Mouse (Mus musculus) mouse trophoblast stem cell (cell line): ENCODE measurements around the gene Klra4.
"Not testable (repeated sequence)": the region's sequence is repeated elsewhere in the genome, so short reads cannot be mapped to it uniquely, and the experiment has no call there.

Source experiments
- in situ Hi-C, 2 experiments: fragments of 300-500 bp; cut with MseI, MboI; formaldehyde crosslinking; loops; 2 replicates in 1 of 2; 3 replicates in 1 of 2; pipeline ENCODE4 v1.15.1; 2025

Klra4 gene

DNA sequence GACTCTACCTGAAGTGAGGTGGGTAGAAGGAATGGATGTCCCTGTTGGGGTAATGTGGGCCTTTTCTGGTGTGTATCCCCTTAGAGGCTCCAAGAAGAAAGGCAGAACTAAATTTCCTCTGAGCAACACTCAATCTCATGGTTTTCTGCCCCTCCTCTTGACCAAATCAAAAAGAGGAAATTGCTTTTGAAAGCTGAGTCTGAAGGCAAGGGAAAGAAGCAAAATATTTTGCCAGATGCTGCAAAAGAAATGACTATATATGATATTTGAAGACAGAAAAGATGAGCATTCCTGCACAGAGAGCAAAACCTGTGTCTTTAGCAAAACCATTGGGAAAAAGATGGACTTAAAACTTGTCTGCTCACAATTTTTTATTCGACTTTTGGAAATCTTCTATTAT lies at the start of gene Klra4:
Gene Klra4, minus strand, starts transcription at position 101 of the 400 bp plus-strand sequence.
- in situ Hi-C loops: not testable (repeated sequence)

DNA sequence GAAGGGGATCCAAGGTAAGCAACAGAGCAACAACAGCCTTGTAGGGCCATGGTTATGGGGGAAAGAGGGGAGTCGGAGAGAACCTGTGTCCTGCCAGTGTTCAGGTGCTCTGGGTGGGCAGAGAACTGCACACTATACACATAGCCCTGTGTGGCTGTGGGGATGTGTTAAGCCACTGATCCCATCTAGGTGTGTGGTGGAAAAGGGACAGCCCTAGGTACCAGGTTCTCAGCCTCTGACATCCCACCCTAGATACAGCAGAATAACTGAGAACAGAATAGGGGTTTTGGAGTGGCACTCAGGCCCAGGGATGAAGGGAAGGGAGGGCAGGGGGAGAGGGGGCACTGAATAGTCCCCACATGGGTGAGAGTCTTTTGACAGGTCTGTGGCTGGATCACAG lies 43.4 kb upstream of the Klra4 start:
- in situ Hi-C loops: no loop called here

DNA sequence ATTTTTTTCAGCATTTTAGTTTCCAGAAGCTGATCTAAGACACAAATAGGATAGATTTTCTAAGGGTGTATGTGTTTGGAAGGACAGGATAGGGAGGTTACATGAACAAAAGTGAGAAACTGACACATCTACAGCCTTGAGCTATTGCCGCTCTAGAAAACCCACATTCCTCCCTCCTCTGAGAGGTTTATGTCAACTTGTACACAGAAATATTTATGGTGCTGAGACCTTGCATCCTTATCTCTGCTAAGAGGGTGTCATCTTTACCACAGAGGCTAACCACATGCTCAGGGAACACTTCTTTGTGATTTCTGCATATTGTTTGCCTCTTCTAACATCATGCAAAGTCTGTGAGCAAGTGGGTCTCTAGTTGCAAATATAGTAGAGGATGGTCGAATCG lies 35.7 kb upstream of the Klra4 start:
- in situ Hi-C loops: not testable (repeated sequence)

DNA sequence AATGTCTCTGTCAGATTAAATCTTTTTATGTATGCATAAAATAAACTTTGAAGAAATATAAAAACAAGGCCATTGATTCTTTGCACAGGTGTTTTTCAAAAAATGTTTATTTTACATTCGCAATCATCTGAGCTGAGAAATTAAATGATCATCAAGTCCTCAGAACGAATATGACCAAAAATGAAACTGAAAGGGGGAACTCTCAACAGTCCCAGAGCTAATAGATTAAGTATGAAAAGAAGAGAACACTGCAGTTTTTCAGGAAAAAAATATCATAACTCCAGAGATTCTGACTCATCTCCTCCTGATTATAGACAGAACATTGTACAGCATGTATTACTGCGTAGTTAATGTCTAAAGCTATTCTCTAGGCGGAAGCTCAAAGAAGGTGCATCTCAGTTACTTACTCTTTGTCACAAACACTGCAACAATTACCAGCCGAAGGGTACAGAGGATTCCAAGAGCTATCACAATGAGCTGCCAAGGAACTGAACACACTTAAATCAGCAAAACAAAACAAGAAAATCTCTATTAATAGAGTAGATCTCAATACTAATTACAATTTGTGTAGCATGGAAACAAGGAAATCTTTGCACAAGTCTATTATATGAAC lies 25.4 kb upstream of the Klra4 start:
- in situ Hi-C loops: no loop called here

DNA sequence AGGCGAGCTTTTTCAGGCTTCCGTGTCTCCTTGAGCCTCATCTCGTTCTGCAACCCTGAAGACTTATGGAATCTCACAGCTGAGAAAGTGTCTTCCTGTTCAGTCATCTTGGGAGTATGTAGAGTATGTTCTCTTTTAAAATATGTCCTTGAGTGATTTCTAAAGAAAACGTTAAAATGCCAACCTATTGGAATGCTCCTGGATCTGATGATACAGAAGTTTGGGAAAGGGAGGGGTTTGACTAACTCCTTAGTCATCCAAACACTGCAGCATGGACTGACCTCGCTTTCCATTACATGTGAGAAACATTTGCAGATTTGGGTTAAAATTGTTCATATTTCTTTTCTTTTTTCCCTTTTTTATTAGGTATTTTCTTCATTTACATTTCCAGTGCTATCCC lies 1.9 kb downstream of the Klra4 start:
- in situ Hi-C loops: no loop called here

DNA sequence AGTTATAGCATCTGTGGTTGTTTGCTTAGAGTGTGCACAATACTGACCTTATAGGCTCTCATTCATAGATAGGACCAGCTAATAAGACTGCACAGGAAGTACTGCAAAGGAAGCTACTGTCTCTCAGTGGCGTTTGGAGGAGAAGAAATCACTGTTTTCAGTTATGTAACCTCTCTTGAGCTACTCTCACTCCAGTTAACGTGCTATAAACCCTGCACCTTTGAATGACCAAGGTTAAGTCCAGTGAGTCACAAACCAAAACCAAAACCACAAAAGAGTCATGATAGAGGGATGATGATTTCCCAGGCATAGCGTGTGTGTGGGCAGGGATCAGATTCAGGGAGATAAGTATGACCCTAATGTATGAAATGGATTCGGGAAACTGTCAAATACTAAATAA lies 31.9 kb downstream of the Klra4 start:
- in situ Hi-C loops: not testable (repeated sequence)

DNA sequence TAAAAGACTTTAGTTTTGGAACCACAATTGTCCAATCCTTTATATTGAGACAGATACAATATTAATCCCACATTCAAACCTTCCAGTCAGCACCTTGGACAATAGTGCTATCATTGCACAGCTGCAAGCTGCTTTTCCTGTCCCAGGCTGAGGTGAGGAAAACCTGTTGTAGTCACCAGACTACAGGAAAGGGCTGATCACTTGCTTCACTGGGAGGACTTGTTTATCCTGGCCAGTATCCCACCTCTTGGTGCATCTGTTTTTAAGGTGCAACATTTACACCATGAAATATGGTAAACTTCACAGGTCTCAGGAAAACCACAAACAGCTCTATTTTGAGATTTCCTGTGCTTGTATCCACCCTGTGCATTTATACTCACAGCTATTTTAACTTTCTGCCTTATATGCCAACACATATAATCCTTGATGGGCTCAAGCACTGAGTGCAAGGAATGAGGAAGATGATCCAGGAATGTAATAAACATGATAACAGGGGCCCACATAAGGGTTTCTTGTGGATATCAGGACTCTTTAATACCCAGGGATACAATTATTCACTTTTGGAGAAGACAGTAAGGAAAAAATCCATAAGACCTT lies 35.5 kb downstream of the Klra4 start:
- in situ Hi-C loops: not testable (repeated sequence)

DNA sequence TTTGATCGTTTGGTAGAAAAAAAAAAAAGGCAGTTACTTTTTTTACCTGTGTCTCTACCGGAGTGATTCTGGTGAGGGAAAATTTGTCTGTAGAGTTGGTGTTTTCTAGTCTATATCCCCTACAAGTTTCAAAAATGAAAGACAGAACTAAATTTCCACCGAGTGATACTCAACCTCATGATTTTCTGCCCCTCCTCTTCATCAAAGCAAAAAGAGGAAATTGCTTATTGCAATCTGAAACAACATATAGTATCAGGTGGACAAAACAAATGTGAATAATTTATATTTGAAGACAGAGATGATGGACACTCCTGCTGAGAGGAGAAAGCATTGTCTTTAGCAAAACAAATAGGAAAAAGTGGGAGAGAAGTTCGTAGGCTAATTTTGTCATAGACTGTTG lies 40.2 kb downstream of the Klra4 start, which contains the start of gene Klra6:
Gene Klra6, minus strand, starts transcription at position 101 of the 400 bp plus-strand sequence.
- in situ Hi-C loops: no loop called here
